Mouse (Mus musculus) hindbrain, embryonic 14.5 days (tissue): ENCODE data around the gene Cox4i1. TPM values are rescaled to one million over a fixed set of nuclear protein-coding genes. Genes with fewer than 3 reads are reported as not detected.

ENCODE experiments used
- ATAC-seq: fragments of 200-750 bp; cut with Nextera tagmentation; 2 replicates; pipeline ENCODE4 v1.8.0; 2017; ENCODE audit warnings: moderate number of reproducible peaks, mild to moderate bottlenecking, moderate TSS enrichment, moderate library complexity; ENCODE audit not compliant: low FRiP score
- DNase-seq: peaks from one replicate; pipeline ENCODE4 v3.0.0-alpha.2; 2015; ENCODE audit warnings: low spot score
- H3K27ac ChIP-seq: fragments of 300-500 bp; sonication (generic); 2 replicates; pipeline ENCODE4 v1.5.1; 2014; ENCODE audit warnings: mild to moderate bottlenecking, moderate library complexity
- H3K27me3 ChIP-seq: fragments of 300-500 bp; sonication (generic); 2 replicates; pipeline ENCODE4 v1.6.1; 2014; ENCODE audit warnings: mild to moderate bottlenecking, low read length, mixed read lengths; ENCODE audit not compliant: control insufficient read depth, insufficient read depth
- H3K36me3 ChIP-seq: fragments of 300-500 bp; sonication (generic); replicated peaks from 2 replicates; pipeline ENCODE4 v1.6.1; 2014; ENCODE audit not compliant: control insufficient read depth, insufficient read depth
- H3K4me1 ChIP-seq: fragments of 300-500 bp; sonication (generic); replicated peaks from 2 replicates; pipeline ENCODE4 v1.6.1; 2014; ENCODE audit warnings: antibody characterized with exemption, low read length, mixed read lengths; ENCODE audit not compliant: control insufficient read depth, insufficient read depth
- H3K4me2 ChIP-seq: fragments of 300-500 bp; sonication (generic); replicated peaks from 2 replicates; pipeline ENCODE4 v1.6.1; 2014; ENCODE audit warnings: mild to moderate bottlenecking, moderate library complexity
- H3K4me3 ChIP-seq: fragments of 300-500 bp; sonication (generic); replicated peaks from 2 replicates; pipeline ENCODE4 v1.5.1; 2014; ENCODE audit warnings: mild to moderate bottlenecking, low read length
- H3K9ac ChIP-seq: fragments of 300-500 bp; sonication (generic); 2 replicates; pipeline ENCODE4 v1.6.1; 2014
- H3K9me3 ChIP-seq: fragments of 300-500 bp; sonication (generic); 2 replicates; pipeline ENCODE4 v1.6.1; 2016; ENCODE audit warnings: low read length; ENCODE audit not compliant: control insufficient read depth
- WGBS: fragments of 180-500 bp; shearing (Covaris S2); extraction: QIAGEN DNeasy Blood & Tissue Kit; methylation state at CpG from one replicate; pipeline ENCODE4 v1.1.7; 2014; 5-methylcytosine and 5-hydroxymethylcytosine counted together
- polyA plus RNA-seq: library from polyadenylated mRNA; unstranded; fragments of >200 nt; fragmentation: Nextera tagmentation; extraction: Ambion mirVana; gene quantifications from 2 replicates; pipeline ENCODE4 v1.2.1, GENCODE M21; 2014

The Cox4i1 gene
- polyA plus RNA-seq, 1 experiment from 2014 or later: 1,254 TPM

DNA sequence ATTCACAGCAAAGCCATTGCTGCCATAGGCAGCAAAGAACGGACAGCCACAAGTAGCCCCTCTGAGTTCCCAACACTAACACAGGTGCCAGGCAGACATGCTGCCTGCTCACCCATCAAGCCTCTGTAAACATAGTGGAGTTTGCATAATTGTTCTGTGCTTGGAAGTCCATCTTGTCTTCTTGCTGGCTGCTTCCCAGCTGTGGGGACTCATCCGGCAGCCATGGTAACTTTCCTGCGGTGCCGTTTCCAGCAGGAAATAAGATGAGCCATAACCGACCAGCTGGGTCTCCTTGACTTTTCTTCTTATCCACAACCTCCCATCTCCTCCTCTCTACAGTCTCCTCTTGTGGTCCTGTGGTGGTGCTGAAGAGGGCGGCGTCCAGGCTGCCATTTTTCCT, 30.4 kb downstream of the Cox4i1 start:
- no peak for ATAC-seq
- no peak overlapping the region for H3K4me2 ChIP-seq
- no peaks in the 10 kb centered on the region; the same call in 1 of the 2 replicates for H3K4me1 ChIP-seq
- no peak overlapping the region for H3K27ac ChIP-seq
- WGBS: 90% methylated on average over 7 of the region's 7 CpGs
- no peak overlapping the region for H3K9ac ChIP-seq
- no peaks in the 10 kb centered on the region for H3K36me3 ChIP-seq
- H3K4me3 ChIP-seq: no peak overlapping the region
- no peaks in the 10 kb centered on the region; the same call in 1 of the 2 replicates for H3K27me3 ChIP-seq
- DNase-seq: no peak
- no peaks in the 10 kb centered on the region for H3K9me3 ChIP-seq

DNA sequence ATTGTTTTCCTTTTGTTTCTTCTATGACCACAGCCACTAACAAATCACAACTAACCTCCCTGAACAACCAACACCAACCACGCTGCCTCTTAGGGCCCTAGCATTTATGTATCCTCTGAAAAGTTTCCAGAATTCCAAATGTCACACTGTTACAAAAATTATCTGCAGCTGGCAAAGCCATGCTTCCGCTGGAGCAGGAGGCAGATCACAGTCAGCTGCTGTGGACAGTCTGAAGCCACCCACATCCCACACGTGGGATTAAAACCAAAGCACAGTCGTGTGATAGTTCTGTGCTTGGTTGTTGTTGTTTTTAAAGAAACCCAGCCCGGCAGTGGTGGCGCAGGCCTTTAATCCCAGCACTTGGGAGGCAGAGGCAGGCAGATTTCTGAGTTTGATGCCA, 31.1 kb downstream of the Cox4i1 start:
- no peak for DNase-seq

DNA sequence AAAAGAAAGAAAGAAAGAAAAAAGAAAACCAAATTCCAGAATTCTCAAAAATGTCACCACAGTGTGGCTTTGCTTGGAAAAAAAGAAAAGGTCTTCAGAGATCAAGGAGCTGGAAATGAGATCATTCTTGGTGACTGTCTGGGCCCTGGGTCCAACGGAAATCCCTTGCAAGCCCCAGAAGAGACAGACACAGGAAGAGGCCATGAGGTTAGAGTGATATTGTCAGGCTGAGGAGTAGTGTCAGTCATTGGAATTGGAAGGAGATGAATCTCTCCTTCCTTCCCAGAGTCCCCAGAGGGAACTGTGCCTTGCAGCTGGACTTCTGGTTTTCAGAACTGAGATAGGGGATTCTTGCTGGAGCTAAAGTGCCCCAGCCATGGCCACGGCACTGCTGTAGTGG, 31.5 kb downstream of the Cox4i1 start:
- H3K27ac ChIP-seq: no peak overlapping the region

More for the DNA sequence above, 31.1 kb downstream of the Cox4i1 start:
- H3K27ac ChIP-seq: no peak overlapping the region
- 80% methylated on average over 6 of the region's 6 CpGs for WGBS
- H3K36me3 ChIP-seq: no peaks in the 10 kb centered on the region
- no peaks in the 10 kb centered on the region for H3K9me3 ChIP-seq
- no peaks in the 10 kb centered on the region; the same call in 1 of the 2 replicates for H3K4me1 ChIP-seq
- H3K4me3 ChIP-seq: no peak overlapping the region
- ATAC-seq: no peak
- H3K9ac ChIP-seq: no peak overlapping the region
- no peak overlapping the region for H3K4me2 ChIP-seq
- H3K27me3 ChIP-seq: no peaks in the 10 kb centered on the region; the same call in 1 of the 2 replicates

DNA sequence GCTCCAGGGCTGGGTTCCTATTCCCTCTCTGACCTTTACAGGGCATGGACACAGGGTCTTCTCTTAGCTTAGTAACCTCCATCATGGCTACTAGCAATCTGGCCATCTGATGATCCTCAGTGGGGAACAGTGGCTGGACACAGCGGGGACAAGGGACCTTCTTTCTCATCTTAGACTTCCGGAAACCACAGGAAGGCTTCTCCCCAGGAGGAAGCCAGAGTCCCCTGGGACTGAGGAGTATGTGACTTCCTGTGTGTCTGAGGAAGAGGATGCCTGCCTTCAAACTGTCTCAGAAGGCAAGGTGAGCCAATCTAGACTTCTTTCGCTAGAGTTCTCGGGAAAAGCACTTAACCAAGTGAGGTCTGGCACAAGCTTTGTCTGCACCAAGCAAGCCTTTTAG, 32.0 kb downstream of the Cox4i1 start:
- ATAC-seq: no peak
- H3K27ac ChIP-seq: no peak overlapping the region
- H3K4me1 ChIP-seq: no peaks in the 10 kb centered on the region; the same call in 1 of the 2 replicates
- H3K36me3 ChIP-seq: no peaks in the 10 kb centered on the region
- no peak overlapping the region for H3K4me3 ChIP-seq
- H3K27me3 ChIP-seq: no peaks in the 10 kb centered on the region; the same call in 1 of the 2 replicates
- no peaks in the 10 kb centered on the region for H3K9me3 ChIP-seq
- H3K4me2 ChIP-seq: no peak overlapping the region
- 92% methylated on average over 4 of the region's 4 CpGs for WGBS
- DNase-seq: no peak
- H3K9ac ChIP-seq: no peak overlapping the region

More for the DNA sequence above, 31.5 kb downstream of the Cox4i1 start:
- Histone ChIP-seq H3K4me2 (no peak overlapping the region), H3K9me3 (no peaks in the 10 kb centered on the region), H3K27me3 (no peaks in the 10 kb centered on the region; the same call in 1 of the 2 replicates), H3K4me1 (no peaks in the 10 kb centered on the region; the same call in 1 of the 2 replicates), H3K36me3 (no peaks in the 10 kb centered on the region), H3K4me3 (no peak overlapping the region), H3K9ac (no peak overlapping the region)
- 71% methylated on average over 2 of the region's 2 CpGs for whole genome bisulfite sequencing
- DNase-seq (no peak), ATAC-seq (no peak)

DNA sequence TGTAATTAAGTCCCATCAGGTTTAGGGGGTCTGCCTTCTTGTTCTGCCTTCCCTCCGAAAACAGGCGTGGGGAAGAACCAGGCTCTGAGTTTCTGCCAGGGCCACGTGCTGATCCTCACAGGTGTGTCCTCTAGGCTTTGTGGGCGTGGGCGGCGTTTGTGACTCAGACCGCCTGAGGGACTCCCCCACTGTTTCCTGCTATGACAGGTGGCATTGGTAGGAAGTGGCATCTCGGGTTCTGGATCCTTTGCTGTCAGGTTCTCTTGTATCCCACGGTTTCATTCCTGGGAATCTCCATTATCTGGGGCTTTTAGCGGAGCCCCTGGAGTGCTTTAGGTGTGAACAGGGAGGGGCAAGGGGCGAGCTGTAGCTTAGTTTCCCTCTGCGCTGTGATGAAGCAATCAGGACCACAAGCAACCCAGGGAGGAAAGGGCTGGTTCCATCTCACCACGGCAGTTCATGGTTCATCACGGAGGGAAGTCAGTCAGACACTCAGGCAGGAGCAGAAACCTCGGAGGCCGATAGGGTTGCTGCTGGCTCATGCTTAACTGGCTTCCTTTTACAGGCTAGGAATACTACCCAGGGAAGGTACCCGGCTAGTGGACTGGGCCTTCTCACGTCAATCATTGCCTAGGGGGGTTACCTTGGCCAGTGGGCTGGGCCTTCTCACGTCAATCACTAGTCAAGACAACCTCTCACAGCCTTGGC, 33.9 kb downstream of the Cox4i1 start:
- H3K9me3 ChIP-seq: no peaks in the 10 kb centered on the region
- H3K27ac ChIP-seq: no peak overlapping the region
- no peaks in the 10 kb centered on the region for H3K4me1 ChIP-seq
- no peaks in the 10 kb centered on the region; the same call in 1 of the 2 replicates for H3K27me3 ChIP-seq
- no peak overlapping the region for H3K4me2 ChIP-seq
- ATAC-seq (no peak), DNase-seq (no peak)
- WGBS: 69% methylated on average over 19 of the region's 19 CpGs
- H3K36me3 ChIP-seq: no peaks in the 10 kb centered on the region
- H3K9ac ChIP-seq: no peak overlapping the region
- no peak overlapping the region for H3K4me3 ChIP-seq

DNA sequence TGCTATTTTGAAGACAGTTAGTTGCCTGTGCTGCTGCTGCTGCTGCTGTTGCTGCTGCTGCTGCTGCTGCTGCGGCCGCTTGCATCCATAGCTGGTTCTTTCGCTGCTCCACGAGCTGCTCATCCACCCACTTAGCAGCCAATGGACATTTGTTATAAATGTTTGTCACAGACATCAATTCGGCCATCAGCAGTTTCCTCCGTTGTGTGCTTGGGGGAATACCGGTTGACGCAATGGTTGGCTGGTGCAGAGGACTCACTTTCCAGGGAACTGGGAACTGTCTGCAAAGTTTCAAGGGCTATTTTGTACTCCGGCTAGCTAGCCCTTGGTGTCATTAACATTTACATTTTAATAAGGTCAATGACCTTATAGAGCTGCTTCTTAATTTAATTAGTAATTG, 36.2 kb downstream of the Cox4i1 start:
- no peaks in the 10 kb centered on the region for H3K4me1 ChIP-seq
- ATAC-seq (no peak), DNase-seq (no peak)
- H3K27me3 ChIP-seq: no peaks in the 10 kb centered on the region; the same call in 1 of the 2 replicates
- 65% methylated on average over 9 of the region's 9 CpGs for whole genome bisulfite sequencing
- no peak overlapping the region for H3K27ac ChIP-seq
- H3K9ac ChIP-seq: no peak overlapping the region
- H3K9me3 ChIP-seq: no peaks in the 10 kb centered on the region
- H3K36me3 ChIP-seq: no peaks in the 10 kb centered on the region
- H3K4me2 ChIP-seq: no peak overlapping the region
- H3K4me3 ChIP-seq: no peak overlapping the region

DNA sequence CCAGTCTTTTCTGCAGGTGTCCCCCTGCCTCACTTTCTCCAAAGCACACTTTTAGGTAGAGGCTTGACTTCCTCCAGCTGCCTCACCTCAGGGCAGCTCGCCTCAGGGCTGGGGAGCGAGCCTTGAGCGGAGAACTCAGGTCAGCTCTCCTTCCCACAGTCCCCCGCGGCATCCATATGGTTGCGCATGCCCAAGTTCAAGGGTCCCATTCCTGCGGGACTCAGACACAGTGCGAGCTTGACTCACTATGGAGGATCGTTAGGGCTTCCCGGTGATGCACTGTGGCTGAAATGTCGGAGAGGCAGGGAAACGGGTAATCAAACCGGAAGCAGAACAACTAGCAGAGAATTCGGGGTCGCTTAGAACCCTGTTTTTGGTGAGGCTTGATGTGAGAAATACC, 37.1 kb downstream of the Cox4i1 start:
- WGBS: 84% methylated on average over 15 of the region's 15 CpGs
- H3K4me3 ChIP-seq: no peak overlapping the region
- ATAC-seq (no peak), DNase-seq (no peak)
- H3K27ac ChIP-seq: no peak overlapping the region
- H3K4me1 ChIP-seq: no peaks in the 10 kb centered on the region
- no peaks in the 10 kb centered on the region; the same call in 1 of the 2 replicates for H3K27me3 ChIP-seq
- no peak overlapping the region for H3K9ac ChIP-seq
- H3K9me3 ChIP-seq: no peaks in the 10 kb centered on the region
- no peaks in the 10 kb centered on the region for H3K36me3 ChIP-seq
- H3K4me2 ChIP-seq: no peak overlapping the region

DNA sequence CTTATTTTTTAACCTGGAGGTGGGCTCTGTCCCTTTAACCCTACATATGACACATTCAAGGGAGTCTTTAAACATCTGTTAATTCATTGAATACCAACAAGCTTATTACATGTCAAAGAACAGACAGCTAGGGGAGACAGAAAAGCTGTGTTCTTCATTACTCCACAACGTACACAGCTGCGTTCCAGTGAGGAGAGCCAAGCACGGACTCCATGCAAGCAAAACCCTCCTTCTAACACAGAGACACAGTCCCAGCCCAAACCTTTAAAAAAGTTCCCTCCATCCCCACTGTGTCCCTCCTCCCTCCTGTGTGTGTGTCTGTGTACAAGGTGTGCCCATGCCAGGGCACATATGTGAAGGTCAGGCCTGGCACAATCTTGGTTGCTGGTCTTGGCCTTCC, 38.2 kb downstream of the Cox4i1 start:
- WGBS: 76% methylated on average over 3 of the region's 3 CpGs
- no peak for DNase-seq
- H3K27me3 ChIP-seq: no peaks in the 10 kb centered on the region; the same call in 1 of the 2 replicates
- no peaks in the 10 kb centered on the region for H3K4me1 ChIP-seq
- no peaks in the 10 kb centered on the region for H3K9me3 ChIP-seq
- H3K4me2 ChIP-seq: no peak overlapping the region
- no peak for ATAC-seq
- no peak overlapping the region for H3K9ac ChIP-seq
- no peak overlapping the region for H3K27ac ChIP-seq
- H3K36me3 ChIP-seq: no peaks in the 10 kb centered on the region
- no peak overlapping the region for H3K4me3 ChIP-seq

DNA sequence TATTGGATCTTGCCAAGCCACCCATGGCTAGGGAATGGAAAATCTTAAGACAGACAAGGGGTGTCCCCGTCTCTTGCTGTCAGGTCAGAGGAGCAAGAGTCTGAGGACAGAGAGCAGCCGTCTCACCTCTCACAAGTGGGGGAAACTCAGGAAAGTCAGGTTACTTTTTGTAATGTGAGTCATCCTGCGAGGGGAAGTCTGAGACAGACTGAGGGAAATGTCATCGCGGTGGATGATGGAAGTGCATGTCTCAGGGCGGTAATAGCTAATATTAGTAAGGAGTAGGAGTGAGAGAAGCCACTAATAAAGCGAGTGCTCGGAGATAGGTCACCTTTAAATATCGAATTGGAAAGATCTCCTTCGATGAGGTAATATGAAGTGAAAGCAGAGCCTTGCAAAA, 41.2 kb downstream of the Cox4i1 start:
- Histone ChIP-seq H3K4me3 (no peak overlapping the region), H3K27me3 (no peaks in the 10 kb centered on the region), H3K9me3 (no peaks in the 10 kb centered on the region), H3K4me2 (no peak overlapping the region), H3K4me1 (no peaks in the 10 kb centered on the region), H3K27ac (no peak overlapping the region), H3K9ac (no peak overlapping the region), H3K36me3 (no peaks in the 10 kb centered on the region)
- ATAC-seq (no peak), DNase-seq (no peak)
- 87% methylated on average over 10 of the region's 10 CpGs for WGBS
